10 mouse cellular contexts compared by ENCODE assay signal in the genomic region with DNA sequence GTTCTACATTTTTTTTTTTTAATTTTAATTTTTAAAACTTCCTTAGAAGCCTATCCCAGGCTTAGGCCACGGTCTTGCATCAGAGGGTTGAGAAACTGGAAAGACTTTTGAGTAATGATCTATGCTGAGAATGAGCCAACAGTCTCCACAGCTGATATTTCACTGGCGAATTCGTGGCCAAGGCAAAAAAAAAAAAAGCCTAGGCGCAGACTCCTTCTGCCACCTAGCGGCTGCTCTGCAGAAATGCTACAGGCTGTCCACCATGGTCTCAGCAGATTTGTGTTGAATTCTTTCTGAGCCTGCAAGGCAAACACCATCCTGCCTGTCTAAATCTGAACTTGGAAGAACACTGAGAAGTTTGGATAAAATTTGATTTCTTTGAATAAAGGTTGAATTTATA.
DNase-seq lines count a peak whose midpoint lies in the region; ATAC-seq and TF ChIP-seq lines count a peak whose summit lies in the region.
"Had no signal": no experiment of that assay in that cellular context is flagged by ENCODE, and none has a peak within 500 bp of the region (broad histone marks: within the 10 kb centered on the region; RNA-seq: fewer than 3 reads in every experiment).

No protein-coding gene starts in this region.

- TF ChIP-seq CTCF in ES-Bruce4 (IDR thresholded peaks at IDR 0.05; ENCODE audit: low read depth, low read length), result peak; percentile 71
- peak; percentile 93 for TF ChIP-seq CTCF in stomach, postnatal 0 days (IDR thresholded peaks at IDR 0.05; ENCODE audit: low read depth)

- 4% methylated on average over 5 of the region's 5 CpGs for WGBS in midbrain, embryonic 12.5 days
- 1% methylated on average over 5 of the region's 5 CpGs for WGBS in stomach, postnatal 0 days

- no peak overlapping the region for H3K9ac ChIP-seq in ES-Bruce4 (ENCODE audit: low read depth, poor library complexity, severe bottlenecking)
- H3K9ac ChIP-seq in midbrain, embryonic 12.5 days (replicated peaks), result no peak overlapping the region
- H3K9ac ChIP-seq in stomach, postnatal 0 days (ENCODE audit: low read length), result no peak overlapping the region
- H3K9ac ChIP-seq: embryonic facial prominence, embryonic 12.5 days had no signal

- peak; percentile 34; the same call in 1 of the 2 replicates for ATAC-seq in midbrain, embryonic 12.5 days (ENCODE audit: low FRiP score, low read depth)
- ATAC-seq in stomach, postnatal 0 days (ENCODE audit: low FRiP score, low TSS enrichment), result peak; percentile 70; the same call in 1 of the 2 replicates

- no peak for TF ChIP-seq EP300 in ES-Bruce4 (IDR thresholded peaks at IDR 0.05; ENCODE audit: insufficient read depth, low read depth, low read length)
- TF ChIP-seq EP300 in stomach, postnatal 0 days (optimal IDR thresholded peaks at IDR 0.05), result peak; percentile 32

- H3K4me3 ChIP-seq in ES-Bruce4 (ENCODE audit: low read depth, low read length), result no peak overlapping the region
- H3K4me3 ChIP-seq in midbrain, embryonic 12.5 days, result no peak overlapping the region
- H3K4me3 ChIP-seq in stomach, postnatal 0 days (ENCODE audit: low read depth, low read length), result no peak overlapping the region
- H3K4me3 ChIP-seq: embryonic facial prominence, embryonic 12.5 days; megakaryocyte, embryonic 14.5 days had no signal

- TF ChIP-seq POLR2A in ES-Bruce4 (IDR thresholded peaks at IDR 0.05; ENCODE audit: insufficient read depth, low read length), result no peak

- H3K4me2 ChIP-seq in midbrain, embryonic 12.5 days (replicated peaks), result no peak overlapping the region
- no peak overlapping the region for H3K4me2 ChIP-seq in stomach, postnatal 0 days (replicated peaks; ENCODE audit: low read depth)
- H3K4me2 ChIP-seq: embryonic facial prominence, embryonic 12.5 days had no signal

- DNase-seq in layer of hippocampus, adult 18-20 months (ENCODE audit: low spot score in 2 of 2), result peak; percentile 18 to 49
- DNase-seq in layer of hippocampus, adult 11-12 months (ENCODE audit: low spot score), result no peak
- peak; percentile 25 for DNase-seq in cerebellum, adult 8-10 months
- peak; percentile 52 for DNase-seq in gastrocnemius, postnatal 10 days
- DNase-seq in kidney, postnatal 14 days, result peak; percentile 37
- peak; percentile 55 for DNase-seq in stomach, postnatal 0 days (ENCODE audit: low spot score)

- no peaks in the 10 kb centered on the region for H3K27me3 ChIP-seq in ES-Bruce4 (ENCODE audit: control insufficient read depth, insufficient read depth, low read length, poor library complexity, severe bottlenecking)
- no peaks in the 10 kb centered on the region for H3K27me3 ChIP-seq in midbrain, embryonic 12.5 days
- H3K27me3 ChIP-seq in stomach, postnatal 0 days (ENCODE audit: control insufficient read depth, insufficient read depth, low read length), result no peaks in the 10 kb centered on the region
- H3K27me3 ChIP-seq: embryonic facial prominence, embryonic 12.5 days; megakaryocyte, embryonic 14.5 days had no signal

- no peaks in the 10 kb centered on the region for H3K9me3 ChIP-seq in ES-Bruce4 (replicated peaks; ENCODE audit: control insufficient read depth, insufficient read depth, low read length, poor library complexity, severe bottlenecking)
- H3K9me3 ChIP-seq in midbrain, embryonic 12.5 days, result no peaks in the 10 kb centered on the region
- H3K9me3 ChIP-seq in stomach, postnatal 0 days (ENCODE audit: control insufficient read depth, low read length), result no peaks in the 10 kb centered on the region
- H3K9me3 ChIP-seq: embryonic facial prominence, embryonic 12.5 days; megakaryocyte, embryonic 14.5 days had no signal

- no peaks in the 10 kb centered on the region for H3K36me3 ChIP-seq in ES-Bruce4 (ENCODE audit: control insufficient read depth, insufficient read depth, low read length, poor library complexity, severe bottlenecking)
- H3K36me3 ChIP-seq in midbrain, embryonic 12.5 days, result no peaks in the 10 kb centered on the region
- H3K36me3 ChIP-seq in stomach, postnatal 0 days (ENCODE audit: control insufficient read depth, insufficient read depth, low read length), result no peaks in the 10 kb centered on the region
- H3K36me3 ChIP-seq: embryonic facial prominence, embryonic 12.5 days had no signal

- H3K27ac ChIP-seq in ES-Bruce4 (ENCODE audit: insufficient read depth, low read length), result no peak overlapping the region
- no peak overlapping the region for H3K27ac ChIP-seq in midbrain, embryonic 12.5 days (replicated peaks)
- H3K27ac ChIP-seq in stomach, postnatal 0 days (replicated peaks), result no peak overlapping the region
- H3K27ac ChIP-seq: embryonic facial prominence, embryonic 12.5 days had no signal

- no peaks in the 10 kb centered on the region for H3K4me1 ChIP-seq in ES-Bruce4 (ENCODE audit: control insufficient read depth, insufficient read depth, low read length)
- no peaks in the 10 kb centered on the region for H3K4me1 ChIP-seq in midbrain, embryonic 12.5 days
- no peaks in the 10 kb centered on the region for H3K4me1 ChIP-seq in stomach, postnatal 0 days (replicated peaks; ENCODE audit: control insufficient read depth, insufficient read depth)
